Mouse (Mus musculus) stomach, postnatal 0 days (tissue): ENCODE measurements around the gene Gm20431. TPM values are rescaled to one million over a fixed set of nuclear protein-coding genes. Genes with fewer than 3 reads are reported as not detected.

ENCODE experiments used
- ATAC-seq: fragments of 200-750 bp; cut with Nextera tagmentation; 2 replicates; pipeline ENCODE4 v1.8.0; 2017; ENCODE audit not compliant: low FRiP score, low TSS enrichment
- DNase-seq: peaks from one replicate; pipeline ENCODE4 v3.0.0-alpha.2; 2016; ENCODE audit warnings: low spot score
- H3K27ac ChIP-seq: fragments of 300-500 bp; sonication (generic); replicated peaks from 2 replicates; pipeline ENCODE4 v1.5.1; 2014; ENCODE audit warnings: mild to moderate bottlenecking, control low read depth
- H3K27me3 ChIP-seq: fragments of 300-500 bp; sonication (generic); 2 replicates; pipeline ENCODE4 v1.6.1; 2014; ENCODE audit warnings: low read length; ENCODE audit not compliant: control insufficient read depth, insufficient read depth
- H3K36me3 ChIP-seq: fragments of 300-500 bp; sonication (generic); 2 replicates; pipeline ENCODE4 v1.6.1; 2014; ENCODE audit warnings: low read length, mixed read lengths; ENCODE audit not compliant: control insufficient read depth, insufficient read depth
- H3K4me1 ChIP-seq: fragments of 300-500 bp; sonication (generic); replicated peaks from 2 replicates; pipeline ENCODE4 v1.6.1; 2014; ENCODE audit warnings: antibody characterized with exemption; ENCODE audit not compliant: control insufficient read depth, insufficient read depth
- H3K4me2 ChIP-seq: fragments of 300-500 bp; sonication (generic); replicated peaks from 2 replicates; pipeline ENCODE4 v1.6.1; 2014; ENCODE audit warnings: low read depth, mild to moderate bottlenecking, control low read depth, moderate library complexity
- H3K4me3 ChIP-seq: fragments of 300-500 bp; sonication (generic); 2 replicates; pipeline ENCODE4 v1.5.1; 2014; ENCODE audit warnings: low read depth, low read length, control low read depth
- H3K9ac ChIP-seq: fragments of 300-500 bp; sonication (generic); 2 replicates; pipeline ENCODE4 v1.6.1; 2014; ENCODE audit warnings: mild to moderate bottlenecking, low read length, control low read depth, mixed read lengths
- H3K9me3 ChIP-seq: fragments of 300-500 bp; sonication (generic); 2 replicates; pipeline ENCODE4 v1.6.1; 2016; ENCODE audit warnings: low read length; ENCODE audit not compliant: control insufficient read depth
- CTCF ChIP-seq: IDR thresholded peaks from 2 replicates; pipeline ENCODE4 v1.5.1; 2016; ENCODE audit warnings: antibody characterized with exemption, low read depth, mild to moderate bottlenecking, moderate library complexity
- EP300 ChIP-seq: optimal IDR thresholded peaks from 2 replicates; pipeline ENCODE3; 2016; ENCODE audit warnings: antibody characterized with exemption
- WGBS: fragments of 180-500 bp; shearing (Covaris S2); extraction: QIAGEN DNeasy Blood & Tissue Kit; methylation state at CpG from one replicate; pipeline ENCODE4 v1.1.7; 2014; 5-methylcytosine and 5-hydroxymethylcytosine counted together
- polyA plus RNA-seq: library from polyadenylated mRNA; unstranded; fragments of >200 nt; fragmentation: Nextera tagmentation; extraction: Ambion mirVana; gene quantifications from 2 replicates; pipeline ENCODE4 v1.2.1, GENCODE M21; 2015

Gene Gm20431
- polyA plus RNA-seq, 1 experiment from 2014 or later = 13.4 TPM

GRCm38 (mm10) chr2:167671101-167671633 lies 9.9 kb upstream of the Gm20431 start:
- Histone ChIP-seq H3K9ac (no peak overlapping the region), H3K4me2 (no peak overlapping the region), H3K36me3 (no peaks in the 10 kb centered on the region), H3K9me3 (no peaks in the 10 kb centered on the region), H3K27ac (peak overlapping the region; percentile 86), H3K4me3 (no peak overlapping the region), H3K4me1 (no peaks in the 10 kb centered on the region), H3K27me3 (no peaks in the 10 kb centered on the region)
- peak; percentile 83 for DNase-seq
- ATAC-seq = peak; percentile 90
- WGBS = 67% methylated on average over 5 of the region's 5 CpGs
- TF ChIP-seq CTCF = no peak
- TF ChIP-seq EP300 = no peak

- H3K4me1 ChIP-seq = no peaks in the 10 kb centered on the region
- no peak overlapping the region for H3K27ac ChIP-seq
- H3K9ac ChIP-seq = no peak overlapping the region
- no peaks in the 10 kb centered on the region for H3K9me3 ChIP-seq
- no peaks in the 10 kb centered on the region for H3K27me3 ChIP-seq
- WGBS = 52% methylated on average over 4 of the region's 4 CpGs
- no peak for ATAC-seq
- no peak for DNase-seq
- no peak overlapping the region for H3K4me2 ChIP-seq
- TF ChIP-seq EP300 (no peak), CTCF (no peak)
- no peaks in the 10 kb centered on the region for H3K36me3 ChIP-seq
- H3K4me3 ChIP-seq = no peak overlapping the region
Measured at GRCm38 (mm10) chr2:167669398-167669797, 8.1 kb upstream of the Gm20431 start.

- WGBS = 88% methylated on average over 5 of the region's 5 CpGs
- Histone ChIP-seq H3K9ac (no peak overlapping the region), H3K36me3 (no peaks in the 10 kb centered on the region), H3K4me1 (no peaks in the 10 kb centered on the region), H3K27ac (no peak overlapping the region), H3K27me3 (no peaks in the 10 kb centered on the region), H3K4me2 (no peak overlapping the region), H3K9me3 (no peaks in the 10 kb centered on the region), H3K4me3 (no peak overlapping the region)
- DNase-seq (no peak), ATAC-seq (no peak)
- no peak for TF ChIP-seq CTCF
- no peak for TF ChIP-seq EP300
Measured at GRCm38 (mm10) chr2:167668426-167668825, 7.1 kb upstream of the Gm20431 start.

GRCm38 (mm10) chr2:167665972-167666713 lies 4.8 kb upstream of the Gm20431 start:
- ATAC-seq (no peak), DNase-seq (no peak)
- Histone ChIP-seq H3K36me3 (no peaks in the 10 kb centered on the region), H3K4me3 (no peak overlapping the region), H3K9ac (no peak overlapping the region), H3K4me2 (no peak overlapping the region), H3K27me3 (no peaks in the 10 kb centered on the region), H3K9me3 (no peaks in the 10 kb centered on the region), H3K4me1 (no peaks in the 10 kb centered on the region), H3K27ac (no peak overlapping the region)
- no peak for TF ChIP-seq EP300
- no peak for TF ChIP-seq CTCF
- 82% methylated on average over 18 of the region's 18 CpGs for WGBS

- Histone ChIP-seq H3K27ac (no peak overlapping the region), H3K27me3 (no peaks in the 10 kb centered on the region)
- WGBS = 46% methylated on average over 6 of the region's 6 CpGs
Measured at GRCm38 (mm10) chr2:167662713-167663112, 1.4 kb upstream of the Gm20431 start.

GRCm38 (mm10) chr2:167660611-167660971 lies 705 bp downstream of the Gm20431 start:
- H3K36me3 ChIP-seq = no peaks in the 10 kb centered on the region
- H3K4me1 ChIP-seq = peaks cover 4% of the 10 kb centered on the region
- DNase-seq (no peak), ATAC-seq (no peak)
- H3K9ac ChIP-seq = peak overlapping the region; percentile 91
- no peak for TF ChIP-seq EP300
- TF ChIP-seq CTCF = no peak
- H3K4me2 ChIP-seq = peak overlapping the region; percentile 86
- peak overlapping the region; percentile 85 for H3K27ac ChIP-seq
- H3K27me3 ChIP-seq = no peaks in the 10 kb centered on the region
- peak overlapping the region; percentile 76 for H3K4me3 ChIP-seq
- WGBS = 1% methylated on average over 12 of the region's 12 CpGs
- H3K9me3 ChIP-seq = no peaks in the 10 kb centered on the region

More at GRCm38 (mm10) chr2:167662713-167663112, 1.4 kb upstream of the Gm20431 start:
- Histone ChIP-seq H3K4me3 (no peak overlapping the region), H3K36me3 (no peaks in the 10 kb centered on the region), H3K4me2 (no peak overlapping the region), H3K9ac (no peak overlapping the region), H3K9me3 (no peaks in the 10 kb centered on the region), H3K4me1 (peaks cover 4% of the 10 kb centered on the region; the same call in 1 of the 2 replicates)
- TF ChIP-seq CTCF = no peak
- TF ChIP-seq EP300 = no peak
- DNase-seq = no peak
- no peak for ATAC-seq
